Mouse (Mus musculus) forebrain, embryonic 11.5 days (tissue): ENCODE data around the gene 1110059E24Rik. TPM values are rescaled to one million over a fixed set of nuclear protein-coding genes. Genes with fewer than 3 reads are reported as not detected.
A peak's percentile ranks its signal among the peaks of the same experiment; 100 is the strongest.

ENCODE experiments used
- ATAC-seq: fragments of 200-750 bp; cut with Nextera tagmentation; replicated peaks from 2 replicates; pipeline ENCODE4 v1.8.0; 2017; ENCODE audit warnings: moderate TSS enrichment; ENCODE audit not compliant: low FRiP score
- DNase-seq: peaks from one replicate; pipeline ENCODE4 v3.0.0-alpha.2; 2017; ENCODE audit warnings: low spot score
- H3K27ac ChIP-seq: fragments of 300-500 bp; sonication (generic); 2 replicates; pipeline ENCODE4 v1.5.1; 2014; ENCODE audit warnings: low read depth, low read length
- H3K27me3 ChIP-seq: fragments of 300-500 bp; sonication (generic); 2 replicates; pipeline ENCODE4 v1.6.1; 2014; ENCODE audit warnings: mild to moderate bottlenecking, low read length, mixed read lengths; ENCODE audit not compliant: control insufficient read depth, insufficient read depth
- H3K36me3 ChIP-seq: fragments of 300-500 bp; sonication (generic); 2 replicates; pipeline ENCODE4 v1.6.1; 2014; ENCODE audit warnings: mild to moderate bottlenecking, low read length, moderate library complexity, mixed read lengths; ENCODE audit not compliant: control insufficient read depth, insufficient read depth
- H3K4me1 ChIP-seq: fragments of 300-500 bp; sonication (generic); replicated peaks from 2 replicates; pipeline ENCODE4 v1.6.1; 2014; ENCODE audit warnings: low read length, mixed read lengths; ENCODE audit not compliant: control insufficient read depth, insufficient read depth
- H3K4me2 ChIP-seq: fragments of 300-500 bp; sonication (generic); 2 replicates; pipeline ENCODE4 v1.6.1; 2014; ENCODE audit warnings: low read depth, mild to moderate bottlenecking, low read length, moderate library complexity, mixed read lengths; ENCODE audit not compliant: severe bottlenecking
- H3K4me3 ChIP-seq: fragments of 300-500 bp; sonication (generic); 2 replicates; pipeline ENCODE4 v1.5.1; 2014; ENCODE audit warnings: low read depth, low read length
- H3K9ac ChIP-seq: fragments of 300-500 bp; sonication (generic); 2 replicates; pipeline ENCODE4 v1.6.1; 2014; ENCODE audit warnings: low read length
- H3K9me3 ChIP-seq: fragments of 300-500 bp; sonication (generic); 2 replicates; pipeline ENCODE4 v1.6.1; 2016; ENCODE audit warnings: low read length, mixed read lengths; ENCODE audit not compliant: control insufficient read depth
- WGBS: fragments of 180-500 bp; shearing (Covaris S2); extraction: QIAGEN DNeasy Blood & Tissue Kit; methylation state at CpG from one replicate; pipeline ENCODE4 v1.1.7; 2014; 5-methylcytosine and 5-hydroxymethylcytosine counted together
- polyA plus RNA-seq: library from polyadenylated mRNA; unstranded; fragments of >200 nt; fragmentation: Nextera tagmentation; extraction: Ambion mirVana; gene quantifications from 2 replicates; pipeline ENCODE4 v1.2.1, GENCODE M21; 2014

Gene 1110059E24Rik
- 65.5 and 70.4 TPM in 2 replicates for polyA plus RNA-seq

DNA sequence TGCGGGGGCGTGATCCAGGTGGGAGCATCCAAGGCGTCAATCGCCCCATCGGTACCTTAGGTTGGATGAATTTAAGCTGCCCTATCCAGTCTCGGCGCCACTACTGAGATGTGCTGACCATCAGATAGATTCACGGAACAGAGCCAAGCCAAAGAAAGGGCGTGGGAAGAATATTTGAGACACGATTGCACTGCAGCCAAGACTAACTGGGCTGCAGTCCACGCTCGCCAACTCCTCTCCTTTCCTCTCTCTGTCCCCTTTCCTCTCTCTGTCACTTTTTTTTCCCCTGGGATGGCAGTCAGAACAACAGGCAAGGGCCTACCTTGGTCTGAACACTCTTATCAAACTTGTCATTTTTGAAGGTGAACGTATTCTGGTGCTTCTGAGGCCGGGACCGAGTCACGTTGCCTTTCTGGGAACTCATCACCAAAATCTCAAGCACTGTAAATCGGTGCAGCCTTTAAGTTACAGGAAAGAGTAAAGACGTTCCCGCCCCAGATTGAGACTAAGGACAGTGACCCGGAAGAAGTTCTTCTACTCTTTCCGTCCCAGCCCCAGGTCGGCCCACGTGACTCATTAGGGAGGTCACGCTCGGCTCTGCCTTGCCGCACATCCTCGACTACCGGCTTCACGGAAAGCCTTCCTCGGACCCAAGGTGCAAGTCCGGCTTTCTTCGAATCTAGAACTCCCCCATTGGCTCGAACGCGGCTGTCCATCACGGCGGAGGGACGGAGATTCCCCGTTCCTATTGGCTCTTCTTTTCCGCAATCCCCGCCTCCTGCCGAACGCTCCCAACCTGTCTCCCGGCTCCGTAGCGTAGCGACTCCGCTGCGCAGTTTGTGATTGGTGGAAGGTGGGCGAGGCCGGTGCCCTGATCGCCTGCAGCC is at the start of gene 1110059E24Rik:
Gene 1110059E24Rik, minus strand, starts transcription at position 692 of the 887 bp plus-strand sequence.
- no peaks in the 10 kb centered on the region for H3K4me1 ChIP-seq
- WGBS, result 6% methylated on average over 52 of the region's 52 CpGs
- ATAC-seq, result peak; percentile 99
- peak within 1 kb of the TSS; percentile 93 for H3K9ac ChIP-seq
- peak within 1 kb of the TSS; percentile 64 for H3K4me2 ChIP-seq
- H3K27me3 ChIP-seq, result no peaks in the 10 kb centered on the region
- H3K4me3 ChIP-seq, result peak within 1 kb of the TSS; percentile 75
- no peaks in the 10 kb centered on the region for H3K36me3 ChIP-seq
- H3K9me3 ChIP-seq, result no peaks in the 10 kb centered on the region
- peak within 1 kb of the TSS; percentile 96 for H3K27ac ChIP-seq
- DNase-seq, result peak; percentile 98

DNA sequence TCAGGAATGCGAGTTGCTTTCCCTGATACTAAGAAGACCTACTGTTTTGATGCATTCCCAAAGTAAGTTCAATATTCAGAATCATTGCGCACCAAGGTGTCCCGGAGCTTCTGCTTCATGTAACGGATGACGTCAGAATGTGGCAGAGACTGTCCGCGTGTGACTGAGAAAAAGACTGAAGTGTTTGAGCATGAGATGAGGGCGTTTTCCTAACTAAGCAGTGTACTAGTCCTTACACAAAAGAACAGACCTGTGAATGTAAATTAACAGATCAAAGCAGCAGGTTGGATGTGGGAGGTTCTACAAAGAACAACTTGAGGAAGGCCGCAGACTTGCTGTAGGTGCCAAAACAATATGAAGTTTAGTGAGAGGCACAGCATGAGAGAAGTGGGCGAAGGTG is 28.2 kb upstream of the 1110059E24Rik start:
- no peaks in the 10 kb centered on the region; the same call in 1 of the 2 replicates for H3K36me3 ChIP-seq

GRCm38 (mm10) chr19:21680091-21680490 is 27.3 kb upstream of the 1110059E24Rik start:
- Histone ChIP-seq H3K4me1 (no peaks in the 10 kb centered on the region), H3K27ac (no peak overlapping the region), H3K27me3 (no peaks in the 10 kb centered on the region), H3K4me3 (no peak overlapping the region), H3K4me2 (no peak overlapping the region), H3K9ac (no peak overlapping the region), H3K9me3 (no peaks in the 10 kb centered on the region; the same call in 1 of the 2 replicates), H3K36me3 (no peaks in the 10 kb centered on the region; the same call in 1 of the 2 replicates)
- ATAC-seq, result no peak
- no peak for DNase-seq
- over 99% methylated on average over 3 of the region's 3 CpGs for WGBS

More for the DNA sequence above, 28.2 kb upstream of the 1110059E24Rik start:
- Histone ChIP-seq H3K4me1 (no peaks in the 10 kb centered on the region), H3K27ac (no peak overlapping the region), H3K9me3 (no peaks in the 10 kb centered on the region), H3K4me2 (no peak overlapping the region), H3K9ac (no peak overlapping the region), H3K4me3 (no peak overlapping the region), H3K27me3 (no peaks in the 10 kb centered on the region)
- DNase-seq (no peak), ATAC-seq (no peak)
- WGBS, result 93% methylated on average over 10 of the region's 10 CpGs

DNA sequence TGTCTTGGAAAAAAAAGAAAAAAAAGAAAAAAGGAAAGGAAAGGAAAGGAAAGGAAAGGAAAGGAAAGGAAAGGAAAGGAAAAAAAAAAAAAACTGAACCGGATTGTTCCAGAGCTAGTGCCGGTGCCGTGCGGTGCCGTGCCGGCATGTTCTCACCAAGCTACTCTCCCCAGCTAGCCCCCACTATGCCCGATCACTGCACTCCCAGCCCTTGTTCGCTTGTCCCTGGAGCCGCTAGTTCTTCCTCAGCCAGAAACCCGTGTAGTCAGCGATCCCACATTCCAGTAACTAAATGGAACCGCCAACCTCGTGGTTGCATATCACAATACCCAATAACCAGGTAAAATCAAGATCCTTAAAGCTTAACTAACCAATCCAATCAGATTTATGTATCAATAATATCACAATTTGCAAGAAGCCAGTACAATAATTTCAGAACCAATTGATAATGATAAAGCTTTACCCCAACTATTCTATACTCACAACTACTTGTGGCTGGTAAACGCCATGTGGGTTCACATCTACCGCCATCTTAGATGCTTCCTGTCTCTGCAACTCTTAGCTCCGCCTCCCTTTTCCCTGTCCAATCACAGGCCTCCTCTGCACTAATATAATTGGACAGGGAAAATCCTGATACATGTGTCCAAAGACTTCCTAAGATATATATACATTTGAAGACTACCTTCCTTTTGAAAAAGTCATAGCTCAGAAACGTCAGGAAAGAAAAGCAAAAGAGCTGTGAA is 21.7 kb upstream of the 1110059E24Rik start:
- DNase-seq, result no peak
- Histone ChIP-seq H3K27ac (no peak overlapping the region), H3K4me3 (no peak overlapping the region), H3K9ac (no peak overlapping the region), H3K9me3 (no peaks in the 10 kb centered on the region; the same call in 1 of the 2 replicates), H3K36me3 (no peaks in the 10 kb centered on the region), H3K4me2 (no peak overlapping the region), H3K27me3 (no peaks in the 10 kb centered on the region), H3K4me1 (no peaks in the 10 kb centered on the region)
- ATAC-seq, result no peak
- WGBS, result 97% methylated on average over 17 of the region's 17 CpGs

GRCm38 (mm10) chr19:21669650-21670049 is 16.9 kb upstream of the 1110059E24Rik start:
- no peaks in the 10 kb centered on the region for H3K4me1 ChIP-seq
- DNase-seq (no peak), ATAC-seq (no peak)
- H3K27ac ChIP-seq, result no peak overlapping the region
- no peaks in the 10 kb centered on the region for H3K36me3 ChIP-seq
- 93% methylated on average over 4 of the region's 4 CpGs for WGBS
- no peaks in the 10 kb centered on the region for H3K27me3 ChIP-seq
- H3K9me3 ChIP-seq, result no peaks in the 10 kb centered on the region; the same call in 1 of the 2 replicates
- no peak overlapping the region for H3K4me3 ChIP-seq
- H3K4me2 ChIP-seq, result no peak overlapping the region
- no peak overlapping the region for H3K9ac ChIP-seq

DNA sequence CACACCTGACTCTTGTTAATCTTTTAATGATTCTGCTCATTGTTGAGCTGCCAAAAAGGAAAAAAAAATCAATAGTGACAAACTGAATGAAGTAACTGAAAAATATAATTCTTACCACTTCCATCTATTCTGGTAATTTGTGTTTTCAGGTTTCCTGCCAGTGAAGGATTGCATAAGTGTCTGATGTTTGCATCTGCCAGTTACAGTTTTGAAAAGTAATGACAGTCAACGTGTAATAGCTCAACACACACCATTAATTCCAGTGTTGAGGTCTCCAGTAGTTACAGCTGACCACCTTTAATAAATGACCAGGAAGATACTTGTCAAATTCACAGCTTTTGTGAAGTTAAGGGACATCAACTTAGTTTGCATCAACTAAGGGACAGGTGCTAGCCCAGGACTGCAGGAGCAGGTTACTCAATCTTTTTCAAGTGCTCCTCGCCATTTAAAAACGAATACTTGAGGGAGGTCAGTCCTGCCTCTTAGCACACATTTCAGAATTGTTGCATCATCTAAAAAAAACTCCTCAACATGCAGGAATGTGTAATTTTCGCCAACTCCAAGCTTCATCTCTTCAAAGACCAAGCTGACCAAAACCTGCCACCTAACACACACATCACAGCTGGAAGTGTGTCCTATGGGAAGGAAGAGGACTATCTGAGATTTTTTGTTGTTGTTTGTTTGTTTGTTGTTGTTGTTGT is 11.1 kb upstream of the 1110059E24Rik start:
- H3K36me3 ChIP-seq, result no peaks in the 10 kb centered on the region
- H3K9ac ChIP-seq, result no peak overlapping the region
- no peaks in the 10 kb centered on the region for H3K9me3 ChIP-seq
- H3K27me3 ChIP-seq, result no peaks in the 10 kb centered on the region
- no peak overlapping the region for H3K4me3 ChIP-seq
- ATAC-seq (no peak), DNase-seq (no peak)
- no peak overlapping the region for H3K4me2 ChIP-seq
- no peaks in the 10 kb centered on the region for H3K4me1 ChIP-seq
- no peak overlapping the region for H3K27ac ChIP-seq
- 91% methylated on average over 4 of the region's 4 CpGs for WGBS

- Histone ChIP-seq H3K36me3 (no peaks in the 10 kb centered on the region), H3K27me3 (no peaks in the 10 kb centered on the region), H3K4me3 (no peak overlapping the region), H3K4me1 (no peaks in the 10 kb centered on the region), H3K4me2 (no peak overlapping the region), H3K9me3 (no peaks in the 10 kb centered on the region), H3K9ac (no peak overlapping the region), H3K27ac (no peak overlapping the region)
- DNase-seq, result no peak
- no peak for ATAC-seq
- 86% methylated on average over 1 of the region's 1 CpGs for WGBS
Measured at GRCm38 (mm10) chr19:21660734-21661133, 8.0 kb upstream of the 1110059E24Rik start.

DNA sequence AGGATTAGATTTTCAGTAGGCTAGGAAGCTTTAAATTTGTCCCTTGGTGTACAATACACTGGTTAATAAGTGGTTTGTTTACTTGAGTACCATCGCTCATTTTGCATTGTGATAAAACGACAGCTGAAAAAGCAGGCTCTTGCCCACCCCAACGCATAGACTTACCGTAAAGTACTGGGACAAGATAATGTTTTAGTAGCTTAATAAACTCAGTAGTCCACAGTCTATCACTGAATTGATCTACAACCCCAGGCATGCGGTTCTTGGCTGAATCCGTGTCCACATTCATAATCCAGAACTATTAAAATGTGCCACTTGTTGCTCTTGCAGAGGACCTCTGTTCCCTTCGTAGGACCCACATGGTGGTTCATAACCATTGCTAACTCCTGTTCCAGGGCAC is 2.0 kb upstream of the 1110059E24Rik start:
- peak overlapping the region; percentile 35; the same call in 1 of the 2 replicates for H3K9ac ChIP-seq

More for the DNA sequence above, 2.0 kb upstream of the 1110059E24Rik start:
- Histone ChIP-seq H3K4me2 (peak overlapping the region; percentile 64), H3K4me3 (peak overlapping the region; percentile 75), H3K4me1 (no peaks in the 10 kb centered on the region), H3K27ac (no peak overlapping the region), H3K27me3 (no peaks in the 10 kb centered on the region), H3K9me3 (no peaks in the 10 kb centered on the region), H3K36me3 (no peaks in the 10 kb centered on the region)
- DNase-seq, result no peak
- 76% methylated on average over 7 of the region's 7 CpGs for WGBS
- ATAC-seq, result no peak
